Mouse (Mus musculus) kidney, embryonic 14.5 days (tissue): Measurements from ENCODE around the gene Uck2. TPM values are rescaled to one million over a fixed set of nuclear protein-coding genes. Genes with fewer than 3 reads are reported as not detected.

Experiments used
- ATAC-seq: fragments of 200-750 bp; cut with Nextera tagmentation; 2 replicates; pipeline ENCODE4 v1.8.0; 2017; ENCODE audit warnings: moderate number of reproducible peaks, mild to moderate bottlenecking, moderate TSS enrichment, moderate library complexity; ENCODE audit not compliant: low FRiP score, low TSS enrichment
- H3K27ac ChIP-seq: fragments of 300-500 bp; sonication (generic); 2 replicates; pipeline ENCODE4 v1.5.1; 2014; ENCODE audit warnings: low read depth, mild to moderate bottlenecking, low read length, moderate library complexity, mixed read lengths
- H3K27me3 ChIP-seq: fragments of 300-500 bp; sonication (generic); 2 replicates; pipeline ENCODE4 v1.6.1; 2014; ENCODE audit warnings: mild to moderate bottlenecking, low read length; ENCODE audit not compliant: control insufficient read depth, insufficient read depth
- H3K36me3 ChIP-seq: fragments of 300-500 bp; sonication (generic); 2 replicates; pipeline ENCODE4 v1.6.1; 2014; ENCODE audit warnings: low read length, mixed read lengths; ENCODE audit not compliant: control insufficient read depth, insufficient read depth
- H3K4me1 ChIP-seq: fragments of 300-500 bp; sonication (generic); 2 replicates; pipeline ENCODE4 v1.6.1; 2014; ENCODE audit warnings: low read length, mixed read lengths; ENCODE audit not compliant: control insufficient read depth, insufficient read depth
- H3K4me2 ChIP-seq: fragments of 300-500 bp; sonication (generic); replicated peaks from 2 replicates; pipeline ENCODE4 v1.6.1; 2014; ENCODE audit warnings: low read depth, mild to moderate bottlenecking, low read length
- H3K4me3 ChIP-seq: fragments of 300-500 bp; sonication (generic); 2 replicates; pipeline ENCODE4 v1.5.1; 2014; ENCODE audit warnings: mild to moderate bottlenecking, low read length
- H3K9ac ChIP-seq: fragments of 300-500 bp; sonication (generic); 2 replicates; pipeline ENCODE4 v1.6.1; 2014; ENCODE audit warnings: low read depth, mild to moderate bottlenecking, low read length, moderate library complexity
- H3K9me3 ChIP-seq: fragments of 300-500 bp; sonication (generic); 2 replicates; pipeline ENCODE4 v1.6.1; 2016; ENCODE audit warnings: low read length; ENCODE audit not compliant: control insufficient read depth
- WGBS: fragments of 180-500 bp; shearing (Covaris S2); extraction: QIAGEN DNeasy Blood & Tissue Kit; methylation state at CpG from one replicate; pipeline ENCODE4 v1.1.7; 2014; 5-methylcytosine and 5-hydroxymethylcytosine counted together
- polyA plus RNA-seq: library from polyadenylated mRNA; unstranded; fragments of >200 nt; fragmentation: Nextera tagmentation; extraction: Ambion mirVana; gene quantifications from 2 replicates; pipeline ENCODE4 v1.2.1, GENCODE M21; 2014

The Uck2 gene
- polyA plus RNA-seq, 1 experiment from 2014 or later = 103 TPM

GRCm38 (mm10) chr1:167269350-167269811 is 15.7 kb downstream of the Uck2 start:
- 0 out of 2 replicates have a peak, but pooled peaks have one; percentile 13 for ATAC-seq
- H3K9me3 ChIP-seq = no peaks in the 10 kb centered on the region
- H3K9ac ChIP-seq = no peak overlapping the region
- WGBS = 29% methylated on average over 14 of the region's 14 CpGs
- H3K4me3 ChIP-seq = no peak overlapping the region
- H3K36me3 ChIP-seq = no peaks in the 10 kb centered on the region
- 0 out of 2 replicates have a peak overlapping the region, but pooled peaks have one; percentile 46 for H3K4me2 ChIP-seq
- no peaks in the 10 kb centered on the region for H3K27me3 ChIP-seq
- peaks cover 27% of the 10 kb centered on the region for H3K4me1 ChIP-seq
- H3K27ac ChIP-seq = peak overlapping the region; percentile 43; the same call in 1 of the 2 replicates

- Histone ChIP-seq H3K9me3 (no peaks in the 10 kb centered on the region), H3K4me3 (no peak overlapping the region), H3K4me1 (peaks cover 27% of the 10 kb centered on the region), H3K36me3 (no peaks in the 10 kb centered on the region), H3K4me2 (no peak overlapping the region), H3K9ac (no peak overlapping the region), H3K27ac (no peak overlapping the region; the same call in 1 of the 2 replicates), H3K27me3 (no peaks in the 10 kb centered on the region)
- 88% methylated on average over 9 of the region's 9 CpGs for WGBS
- ATAC-seq = no peak
These were observed 16.6 kb downstream of the Uck2 start for GRCm38 (mm10) chr1:167268360-167269063.

- Histone ChIP-seq H3K4me2 (no peak overlapping the region), H3K36me3 (no peaks in the 10 kb centered on the region), H3K9ac (no peak overlapping the region), H3K27ac (no peak overlapping the region), H3K4me1 (peaks cover 27% of the 10 kb centered on the region), H3K9me3 (no peaks in the 10 kb centered on the region), H3K4me3 (no peak overlapping the region), H3K27me3 (no peaks in the 10 kb centered on the region)
- no peak for ATAC-seq
- WGBS = 84% methylated on average over 3 of the region's 3 CpGs
These were observed 18.4 kb downstream of the Uck2 start for GRCm38 (mm10) chr1:167266720-167267119.

- Histone ChIP-seq H3K9me3 (no peaks in the 10 kb centered on the region), H3K27ac (no peak overlapping the region), H3K4me3 (no peak overlapping the region), H3K4me2 (no peak overlapping the region), H3K9ac (no peak overlapping the region), H3K4me1 (peaks cover 13% of the 10 kb centered on the region), H3K36me3 (no peaks in the 10 kb centered on the region), H3K27me3 (no peaks in the 10 kb centered on the region)
- no peak for ATAC-seq
- WGBS = 74% methylated on average over 4 of the region's 4 CpGs
These were observed 19.8 kb downstream of the Uck2 start for GRCm38 (mm10) chr1:167265366-167265765.

- no peak overlapping the region for H3K4me3 ChIP-seq
- H3K27me3 ChIP-seq = no peaks in the 10 kb centered on the region
- no peaks in the 10 kb centered on the region for H3K4me1 ChIP-seq
- H3K9ac ChIP-seq = no peak overlapping the region
- no peak overlapping the region for H3K27ac ChIP-seq
- no peak overlapping the region for H3K4me2 ChIP-seq
- no peaks in the 10 kb centered on the region for H3K9me3 ChIP-seq
- ATAC-seq = no peak
- H3K36me3 ChIP-seq = no peaks in the 10 kb centered on the region
- WGBS = 76% methylated on average over 10 of the region's 10 CpGs
These were observed 22.6 kb downstream of the Uck2 start for GRCm38 (mm10) chr1:167262489-167263041.

GRCm38 (mm10) chr1:167261750-167262149 is 23.4 kb downstream of the Uck2 start:
- no peak for ATAC-seq
- WGBS = 90% methylated on average over 11 of the region's 11 CpGs

GRCm38 (mm10) chr1:167259702-167260101 is 25.4 kb downstream of the Uck2 start:
- Histone ChIP-seq H3K9me3 (no peaks in the 10 kb centered on the region), H3K4me3 (no peak overlapping the region), H3K36me3 (no peaks in the 10 kb centered on the region), H3K9ac (no peak overlapping the region), H3K4me1 (peaks cover 11% of the 10 kb centered on the region), H3K27me3 (no peaks in the 10 kb centered on the region), H3K27ac (no peak overlapping the region), H3K4me2 (no peak overlapping the region)
- no peak for ATAC-seq
- 76% methylated on average over 10 of the region's 10 CpGs for WGBS

More at GRCm38 (mm10) chr1:167261750-167262149, 23.4 kb downstream of the Uck2 start:
- Histone ChIP-seq H3K27me3 (no peaks in the 10 kb centered on the region), H3K4me3 (no peak overlapping the region), H3K4me2 (no peak overlapping the region), H3K36me3 (no peaks in the 10 kb centered on the region), H3K9me3 (no peaks in the 10 kb centered on the region), H3K4me1 (peaks cover 7% of the 10 kb centered on the region), H3K9ac (no peak overlapping the region), H3K27ac (no peak overlapping the region)

- Histone ChIP-seq H3K36me3 (no peaks in the 10 kb centered on the region), H3K9me3 (no peaks in the 10 kb centered on the region), H3K9ac (no peak overlapping the region), H3K4me3 (no peak overlapping the region), H3K4me1 (peaks cover 19% of the 10 kb centered on the region), H3K4me2 (no peak overlapping the region), H3K27me3 (no peaks in the 10 kb centered on the region), H3K27ac (no peak overlapping the region)
- 37% methylated on average over 15 of the region's 15 CpGs for WGBS
- ATAC-seq = 0 out of 2 replicates have a peak, but pooled peaks have one; percentile 24
These were observed 28.3 kb downstream of the Uck2 start for GRCm38 (mm10) chr1:167256724-167257302.

- H3K9me3 ChIP-seq = no peaks in the 10 kb centered on the region
- no peak overlapping the region for H3K27ac ChIP-seq
- H3K27me3 ChIP-seq = no peaks in the 10 kb centered on the region
- ATAC-seq = no peak
- no peak overlapping the region for H3K4me3 ChIP-seq
- H3K4me1 ChIP-seq = peaks cover 19% of the 10 kb centered on the region
- 93% methylated on average over 12 of the region's 12 CpGs for WGBS
- no peak overlapping the region for H3K9ac ChIP-seq
- H3K36me3 ChIP-seq = no peaks in the 10 kb centered on the region
- H3K4me2 ChIP-seq = no peak overlapping the region
These were observed 31.5 kb downstream of the Uck2 start for GRCm38 (mm10) chr1:167253579-167253978.
